Mouse (Mus musculus): ENCODE measurements around the gene Dram1. TPM values are rescaled to one million over a fixed set of nuclear protein-coding genes. Genes with fewer than 3 reads are reported as not detected.

Dram1 gene
- polyA plus RNA-seq, 1 experiment from 2014 or later = 2.9 TPM

GRCm38 (mm10) chr10:88301802-88302470 lies 76.9 kb downstream of the Dram1 start:
- Histone ChIP-seq H3K27me3 (ENCODE audit: insufficient read depth, low read length) (no peaks in the 10 kb centered on the region), H3K4me1 (ENCODE audit: insufficient read depth) (no peaks in the 10 kb centered on the region), H3K4me3 (ENCODE audit: low read depth, low read length) (no peak overlapping the region), H3K27ac (ENCODE audit: low read depth) (no peak overlapping the region), H3K9ac (replicated peaks) (no peak overlapping the region), H3K9me3 (ENCODE audit: low read length) (no peaks in the 10 kb centered on the region; the same call in 1 of the 2 replicates), H3K4me2 (ENCODE audit: low read depth, low read length) (no peak overlapping the region), H3K36me3 (replicated peaks; ENCODE audit: insufficient read depth, low read length) (no peaks in the 10 kb centered on the region)
- DNase-seq = no peak
- 73% methylated on average over 6 of the region's 6 CpGs for WGBS (ENCODE audit: insufficient replicate concordance)
- TF ChIP-seq EP300 (IDR thresholded peaks at IDR 0.05; ENCODE audit: low read depth) (no peak), CTCF (IDR thresholded peaks at IDR 0.05; ENCODE audit: low read depth) (no peak)
- ATAC-seq = no peak

- no peaks in the 10 kb centered on the region for H3K27me3 ChIP-seq (ENCODE audit: insufficient read depth, low read length)
- H3K9ac ChIP-seq (replicated peaks) = no peak overlapping the region
- WGBS (ENCODE audit: insufficient replicate concordance) = 56% methylated on average over 10 of the region's 10 CpGs
- H3K36me3 ChIP-seq (replicated peaks; ENCODE audit: insufficient read depth, low read length) = no peaks in the 10 kb centered on the region
- DNase-seq = no peak
- no peak overlapping the region for H3K27ac ChIP-seq (ENCODE audit: low read depth)
- no peak for ATAC-seq
- H3K4me3 ChIP-seq (ENCODE audit: low read depth, low read length) = no peak overlapping the region
- no peak overlapping the region for H3K4me2 ChIP-seq (ENCODE audit: low read depth, low read length)
- H3K4me1 ChIP-seq (ENCODE audit: insufficient read depth) = no peaks in the 10 kb centered on the region
- no peaks in the 10 kb centered on the region; the same call in 1 of the 2 replicates for H3K9me3 ChIP-seq (ENCODE audit: low read length)
- TF ChIP-seq EP300 (IDR thresholded peaks at IDR 0.05; ENCODE audit: low read depth) = no peak
- TF ChIP-seq CTCF (IDR thresholded peaks at IDR 0.05; ENCODE audit: low read depth) = no peak
Observed at GRCm38 (mm10) chr10:88296991-88297390, 81.9 kb downstream of the Dram1 start.

GRCm38 (mm10) chr10:88295091-88295490 lies 83.8 kb downstream of the Dram1 start:
- Histone ChIP-seq H3K4me3 (ENCODE audit: low read depth, low read length) (no peak overlapping the region), H3K36me3 (replicated peaks; ENCODE audit: insufficient read depth, low read length) (no peaks in the 10 kb centered on the region), H3K27me3 (ENCODE audit: insufficient read depth, low read length) (no peaks in the 10 kb centered on the region), H3K9ac (replicated peaks) (no peak overlapping the region), H3K9me3 (ENCODE audit: low read length) (no peaks in the 10 kb centered on the region; the same call in 1 of the 2 replicates), H3K4me2 (ENCODE audit: low read depth, low read length) (no peak overlapping the region), H3K27ac (ENCODE audit: low read depth) (no peak overlapping the region), H3K4me1 (ENCODE audit: insufficient read depth) (no peaks in the 10 kb centered on the region)
- TF ChIP-seq CTCF (IDR thresholded peaks at IDR 0.05; ENCODE audit: low read depth) (no peak), EP300 (IDR thresholded peaks at IDR 0.05; ENCODE audit: low read depth) (no peak)
- 87% methylated on average over 6 of the region's 6 CpGs for WGBS (ENCODE audit: insufficient replicate concordance)
- DNase-seq (no peak), ATAC-seq (no peak)

GRCm38 (mm10) chr10:88288061-88288460 lies 90.8 kb downstream of the Dram1 start:
- no peak for DNase-seq
- H3K36me3 ChIP-seq (replicated peaks; ENCODE audit: insufficient read depth, low read length) = no peaks in the 10 kb centered on the region
- H3K4me1 ChIP-seq (ENCODE audit: insufficient read depth) = no peaks in the 10 kb centered on the region
- 81% methylated on average over 10 of the region's 10 CpGs for WGBS (ENCODE audit: insufficient replicate concordance)
- no peak overlapping the region for H3K4me2 ChIP-seq (ENCODE audit: low read depth, low read length)
- ATAC-seq = no peak
- no peak overlapping the region for H3K9ac ChIP-seq (replicated peaks)
- H3K9me3 ChIP-seq (ENCODE audit: low read length) = no peaks in the 10 kb centered on the region
- H3K4me3 ChIP-seq (ENCODE audit: low read depth, low read length) = no peak overlapping the region
- TF ChIP-seq CTCF (IDR thresholded peaks at IDR 0.05; ENCODE audit: low read depth) (no peak), EP300 (IDR thresholded peaks at IDR 0.05; ENCODE audit: low read depth) (no peak)
- no peaks in the 10 kb centered on the region for H3K27me3 ChIP-seq (ENCODE audit: insufficient read depth, low read length)
- H3K27ac ChIP-seq (ENCODE audit: low read depth) = no peak overlapping the region

GRCm38 (mm10) chr10:88287261-88287660 lies 91.6 kb downstream of the Dram1 start:
- Histone ChIP-seq H3K4me3 (ENCODE audit: low read depth, low read length) (no peak overlapping the region), H3K9me3 (ENCODE audit: low read length) (no peaks in the 10 kb centered on the region), H3K9ac (replicated peaks) (no peak overlapping the region), H3K4me1 (ENCODE audit: insufficient read depth) (no peaks in the 10 kb centered on the region), H3K4me2 (ENCODE audit: low read depth, low read length) (no peak overlapping the region), H3K27ac (ENCODE audit: low read depth) (no peak overlapping the region), H3K27me3 (ENCODE audit: insufficient read depth, low read length) (no peaks in the 10 kb centered on the region), H3K36me3 (replicated peaks; ENCODE audit: insufficient read depth, low read length) (no peaks in the 10 kb centered on the region)
- ATAC-seq = no peak
- no peak for TF ChIP-seq CTCF (IDR thresholded peaks at IDR 0.05; ENCODE audit: low read depth)
- TF ChIP-seq EP300 (IDR thresholded peaks at IDR 0.05; ENCODE audit: low read depth) = no peak
- WGBS (ENCODE audit: insufficient replicate concordance) = 73% methylated on average over 8 of the region's 8 CpGs
- no peak for DNase-seq

- no peaks in the 10 kb centered on the region for H3K27me3 ChIP-seq (ENCODE audit: insufficient read depth, low read length)
- no peak overlapping the region for H3K27ac ChIP-seq (ENCODE audit: low read depth)
- ATAC-seq (no peak), DNase-seq (no peak)
- 79% methylated on average over 4 of the region's 4 CpGs for WGBS (ENCODE audit: insufficient replicate concordance)
- H3K4me2 ChIP-seq (ENCODE audit: low read depth, low read length) = no peak overlapping the region
- no peak for TF ChIP-seq EP300 (IDR thresholded peaks at IDR 0.05; ENCODE audit: low read depth)
- TF ChIP-seq CTCF (IDR thresholded peaks at IDR 0.05; ENCODE audit: low read depth) = no peak
- no peaks in the 10 kb centered on the region for H3K4me1 ChIP-seq (ENCODE audit: insufficient read depth)
- H3K9ac ChIP-seq (replicated peaks) = no peak overlapping the region
- H3K36me3 ChIP-seq (replicated peaks; ENCODE audit: insufficient read depth, low read length) = no peaks in the 10 kb centered on the region
- no peak overlapping the region for H3K4me3 ChIP-seq (ENCODE audit: low read depth, low read length)
- H3K9me3 ChIP-seq (ENCODE audit: low read length) = no peaks in the 10 kb centered on the region
Observed at GRCm38 (mm10) chr10:88284343-88284990, 94.4 kb downstream of the Dram1 start.

All from liver, postnatal 0 days (tissue).